Mouse (Mus musculus) embryonic fibroblast, embryonic 13.5 days (primary cell): ENCODE results near the gene Mien1.

Source experiments
- CTCF ChIP-seq: IDR thresholded peaks from 2 replicates; pipeline ENCODE4 v1.5.1; 2011; ENCODE audit warnings: mild to moderate bottlenecking, control low read depth, low read length, moderate library complexity, borderline replicate concordance; ENCODE audit not compliant: insufficient read depth
- POLR2A ChIP-seq: IDR thresholded peaks from 2 replicates; pipeline ENCODE4 v1.6.1; 2011; ENCODE audit warnings: low read depth, mild to moderate bottlenecking, control low read depth, low read length, moderate library complexity

- no peak for TF ChIP-seq POLR2A
- TF ChIP-seq CTCF = no peak
Observed at GRCm38 (mm10) chr11:98448191-98448790, 9.5 kb upstream of the Mien1 start.
